Mouse (Mus musculus): Measurements from ENCODE around the gene Abracl.

GRCm38 (mm10) chr10:18011761-18012160 lies 11.3 kb downstream of the Abracl start:
- no peak for TF ChIP-seq USF1 (IDR thresholded peaks at IDR 0.05; ENCODE audit: low read depth)
- no peak for TF ChIP-seq CTCF (IDR thresholded peaks at IDR 0.05; ENCODE audit: control insufficient read depth, insufficient read depth, insufficient read length)
- no peak for TF ChIP-seq MAX (IDR thresholded peaks at IDR 0.05)
- no peak for TF ChIP-seq MYOG (IDR thresholded peaks at IDR 0.05; ENCODE audit: control insufficient read depth, extremely low read depth, insufficient read length)
- TF ChIP-seq CEBPB (IDR thresholded peaks at IDR 0.05; ENCODE audit: low read depth), result no peak
